Mouse (Mus musculus) embryonic facial prominence, embryonic 11.5 days (tissue): ENCODE data around the gene Phc2. TPM values are rescaled to one million over a fixed set of nuclear protein-coding genes. Genes with fewer than 3 reads are reported as not detected.
"Not testable (repeated sequence)": the region's sequence is repeated elsewhere in the genome, so short reads cannot be mapped to it uniquely, and the experiment has no call there.

Source experiments
- ATAC-seq: fragments of 200-750 bp; cut with Nextera tagmentation; replicated peaks from 2 replicates; pipeline ENCODE4 v1.8.0; 2017; ENCODE audit warnings: low read depth; ENCODE audit not compliant: insufficient number of reproducible peaks, low FRiP score, low TSS enrichment
- DNase-seq: peaks from one replicate; pipeline ENCODE4 v3.0.0-alpha.2; 2015; ENCODE audit warnings: low spot score
- H3K27ac ChIP-seq: fragments of 300-500 bp; sonication (generic); replicated peaks from 2 replicates; pipeline ENCODE4 v1.5.1; 2014; ENCODE audit warnings: mild to moderate bottlenecking, low read depth, low read length, control low read depth
- H3K27me3 ChIP-seq: fragments of 300-500 bp; sonication (generic); 2 replicates; pipeline ENCODE4 v1.6.1; 2014; ENCODE audit warnings: mild to moderate bottlenecking, low read length, moderate library complexity, mixed read lengths; ENCODE audit not compliant: control insufficient read depth, insufficient read depth
- H3K36me3 ChIP-seq: fragments of 300-500 bp; sonication (generic); replicated peaks from 2 replicates; pipeline ENCODE4 v1.6.1; 2014; ENCODE audit warnings: low read depth, mild to moderate bottlenecking, low read length, moderate library complexity, mixed read lengths; ENCODE audit not compliant: control insufficient read depth, insufficient read depth
- H3K4me1 ChIP-seq: fragments of 300-500 bp; sonication (generic); 2 replicates; pipeline ENCODE4 v1.6.1; 2014; ENCODE audit warnings: low read length, mixed read lengths; ENCODE audit not compliant: control insufficient read depth, insufficient read depth
- H3K4me2 ChIP-seq: fragments of 300-500 bp; sonication (generic); 2 replicates; pipeline ENCODE4 v1.6.1; 2014; ENCODE audit warnings: low read depth, mild to moderate bottlenecking, control low read depth, low read length, moderate library complexity
- H3K4me3 ChIP-seq: fragments of 300-500 bp; sonication (generic); 2 replicates; pipeline ENCODE4 v1.5.1; 2014; ENCODE audit warnings: low read depth, low read length, control low read depth
- H3K9ac ChIP-seq: fragments of 300-500 bp; sonication (generic); replicated peaks from 2 replicates; pipeline ENCODE4 v1.6.1; 2014; ENCODE audit warnings: mild to moderate bottlenecking, control low read depth, low read length
- H3K9me3 ChIP-seq: fragments of 300-500 bp; sonication (generic); replicated peaks from 2 replicates; pipeline ENCODE4 v1.6.1; 2016; ENCODE audit warnings: mild to moderate bottlenecking, low read length, inconsistent platforms, mixed read lengths; ENCODE audit not compliant: control insufficient read depth
- WGBS: fragments of 180-500 bp; shearing (Covaris S2); extraction: QIAGEN DNeasy Blood & Tissue Kit; methylation state at CpG from one replicate; pipeline ENCODE4 v1.1.7; 2014; 5-methylcytosine and 5-hydroxymethylcytosine counted together
- polyA plus RNA-seq: library from polyadenylated mRNA; unstranded; fragments of >200 nt; fragmentation: Nextera tagmentation; extraction: Ambion mirVana; gene quantifications from 2 replicates; pipeline ENCODE4 v1.2.1, GENCODE M21; 2014

The Phc2 gene
- polyA plus RNA-seq, 1 experiment from 2014 or later, result 68.0 TPM

DNA sequence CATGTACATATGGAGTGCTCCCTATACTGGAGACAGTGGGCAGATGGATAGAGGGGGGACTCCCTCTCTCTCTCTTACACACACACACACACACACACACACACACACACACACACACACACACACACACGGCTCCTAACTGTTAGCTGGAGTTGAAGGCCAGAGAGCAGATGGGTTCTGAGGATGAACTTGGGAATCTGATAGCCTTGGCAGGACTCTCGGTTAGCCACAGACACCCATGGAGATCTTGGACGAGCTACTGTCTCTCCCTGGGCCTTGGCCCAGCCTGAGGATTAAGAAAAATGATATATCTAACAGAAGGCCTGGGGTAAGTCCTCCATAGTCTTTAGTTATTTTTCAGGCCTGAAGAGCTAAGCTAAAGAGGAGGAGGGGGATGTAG lies 3.0 kb upstream of the Phc2 start:
- no peaks in the 10 kb centered on the region for H3K9me3 ChIP-seq
- H3K4me1 ChIP-seq, result peaks cover 6% of the 10 kb centered on the region; the same call in 1 of the 2 replicates
- no peak overlapping the region for H3K27ac ChIP-seq
- no peak for DNase-seq
- WGBS, result 58% methylated on average over 3 of the region's 3 CpGs
- ATAC-seq, result no peak
- no peaks in the 10 kb centered on the region for H3K36me3 ChIP-seq
- H3K27me3 ChIP-seq, result no peaks in the 10 kb centered on the region; the same call in 1 of the 2 replicates
- H3K4me3 ChIP-seq, result no peak overlapping the region
- H3K4me2 ChIP-seq, result no peak overlapping the region
- no peak overlapping the region for H3K9ac ChIP-seq

DNA sequence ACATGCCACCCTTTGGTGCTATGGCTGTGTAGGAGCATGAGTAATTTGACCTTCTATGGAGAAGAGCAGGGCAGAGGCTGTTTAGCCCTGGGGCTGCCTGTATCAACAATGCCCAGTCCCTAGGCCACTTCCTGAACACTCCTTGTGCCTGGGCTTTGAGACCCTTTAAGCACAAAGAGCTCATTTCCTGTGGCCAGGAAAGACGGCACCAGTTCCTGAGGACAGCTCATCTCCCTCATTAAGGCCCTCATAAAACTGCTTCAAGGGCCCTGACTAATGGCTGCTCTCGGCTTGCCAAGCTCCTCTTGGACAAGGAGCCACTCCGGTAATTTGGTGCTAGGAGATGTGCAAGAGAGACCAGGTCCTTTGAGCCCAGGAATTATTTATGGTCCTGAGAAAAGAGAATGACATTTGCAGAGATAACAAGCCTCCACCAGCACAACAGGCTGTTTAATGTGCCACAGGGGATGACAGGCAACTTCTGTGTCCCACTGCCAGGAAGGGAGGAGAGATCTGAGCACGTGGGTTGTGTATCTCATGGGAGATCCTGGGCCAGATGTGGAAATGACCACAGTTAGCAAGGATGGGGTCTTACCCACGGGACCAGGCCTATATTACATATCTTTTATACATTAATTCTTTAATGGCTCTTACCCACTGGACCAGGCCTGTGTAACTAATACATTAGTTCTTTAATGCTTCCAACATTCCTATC lies 1.8 kb upstream of the Phc2 start:
- Histone ChIP-seq H3K27ac (no peak overlapping the region), H3K9ac (no peak overlapping the region), H3K4me3 (no peak overlapping the region), H3K36me3 (no peaks in the 10 kb centered on the region), H3K9me3 (no peaks in the 10 kb centered on the region), H3K4me1 (peaks cover 4% of the 10 kb centered on the region; the same call in 1 of the 2 replicates), H3K4me2 (no peak overlapping the region), H3K27me3 (no peaks in the 10 kb centered on the region; the same call in 1 of the 2 replicates)
- DNase-seq (no peak), ATAC-seq (no peak)
- WGBS, result 43% methylated on average over 5 of the region's 5 CpGs

DNA sequence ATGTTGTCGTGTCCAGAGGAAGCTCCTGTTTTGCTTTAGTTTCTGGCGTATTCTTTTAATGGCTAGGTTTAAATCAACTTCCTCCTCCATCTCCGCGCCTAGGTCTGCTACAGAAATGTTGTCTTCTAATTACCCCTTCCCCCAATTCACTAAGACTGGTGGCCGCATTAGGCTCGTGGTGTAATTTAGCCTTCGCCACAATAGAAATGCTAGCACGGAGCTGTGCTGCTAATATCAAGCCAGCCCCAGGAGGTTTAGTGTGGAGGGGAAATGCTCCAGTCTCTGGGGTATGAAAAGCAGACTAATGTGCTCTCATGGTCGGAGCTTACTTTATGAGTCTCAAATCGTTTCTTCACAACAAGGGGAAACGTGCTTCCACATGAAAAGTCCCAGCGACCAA lies 944 bp downstream of the Phc2 start:
- Histone ChIP-seq H3K9me3 (no peaks in the 10 kb centered on the region), H3K27ac (peak overlapping the region; percentile 47; the same call in 1 of the 2 replicates), H3K4me2 (peak overlapping the region; percentile 96), H3K4me3 (peak overlapping the region; percentile 70), H3K27me3 (no peaks in the 10 kb centered on the region; the same call in 1 of the 2 replicates), H3K9ac (peak overlapping the region; percentile 76), H3K4me1 (peaks cover 4% of the 10 kb centered on the region; the same call in 1 of the 2 replicates), H3K36me3 (no peaks in the 10 kb centered on the region)
- WGBS, result 8% methylated on average over 12 of the region's 12 CpGs
- DNase-seq, result no peak
- no peak for ATAC-seq

DNA sequence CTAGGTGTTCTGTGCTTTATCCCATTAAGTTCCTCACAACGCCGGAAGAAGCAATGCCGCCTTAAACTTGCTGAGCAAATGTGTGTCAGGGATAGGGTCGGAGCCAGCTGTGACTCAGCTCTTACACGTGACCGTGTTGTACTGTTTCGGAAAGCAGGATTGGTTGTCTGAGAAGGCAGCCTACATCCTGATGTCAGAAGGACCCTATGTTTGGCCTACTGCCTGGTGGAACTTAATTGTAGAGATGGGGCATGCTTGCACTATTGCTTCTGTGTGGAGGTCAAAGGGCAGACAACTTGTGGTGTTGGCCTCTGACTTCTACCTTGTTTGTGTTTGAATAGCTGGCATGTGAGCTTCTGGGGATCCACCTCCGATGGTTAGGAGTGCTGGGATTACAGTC lies 5.7 kb downstream of the Phc2 start:
- ATAC-seq (no peak), DNase-seq (no peak)
- Histone ChIP-seq H3K36me3 (no peaks in the 10 kb centered on the region), H3K27me3 (no peaks in the 10 kb centered on the region; the same call in 1 of the 2 replicates), H3K9ac (no peak overlapping the region), H3K4me2 (no peak overlapping the region), H3K9me3 (no peaks in the 10 kb centered on the region), H3K27ac (no peak overlapping the region), H3K4me1 (peaks cover 2% of the 10 kb centered on the region; the same call in 1 of the 2 replicates), H3K4me3 (no peak overlapping the region)
- WGBS, result 86% methylated on average over 8 of the region's 8 CpGs

DNA sequence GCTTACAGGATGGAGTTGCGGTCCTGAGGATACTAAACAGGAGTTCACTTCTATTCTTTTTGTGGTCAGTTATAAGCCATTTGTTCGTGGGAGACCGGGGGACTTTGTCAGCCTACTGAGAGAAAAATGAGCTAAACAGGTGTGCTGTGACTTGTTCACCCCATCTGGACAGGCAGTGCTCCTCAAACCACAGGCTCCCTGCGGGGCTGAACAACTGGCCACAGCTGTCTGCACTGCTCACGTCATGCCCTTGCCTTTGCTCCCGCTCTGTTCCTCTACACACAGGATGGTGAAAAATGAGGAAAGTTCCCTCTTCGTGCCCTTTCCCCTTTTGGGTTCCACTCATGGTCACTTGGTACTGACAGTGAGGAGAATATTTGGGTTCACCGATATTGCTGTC lies 6.6 kb downstream of the Phc2 start:
- Histone ChIP-seq H3K4me2 (no peak overlapping the region), H3K9ac (no peak overlapping the region), H3K27ac (no peak overlapping the region), H3K4me3 (no peak overlapping the region), H3K9me3 (no peaks in the 10 kb centered on the region), H3K36me3 (no peaks in the 10 kb centered on the region), H3K4me1 (no peaks in the 10 kb centered on the region), H3K27me3 (no peaks in the 10 kb centered on the region; the same call in 1 of the 2 replicates)
- DNase-seq (no peak), ATAC-seq (no peak)
- 80% methylated on average over 8 of the region's 8 CpGs for WGBS

DNA sequence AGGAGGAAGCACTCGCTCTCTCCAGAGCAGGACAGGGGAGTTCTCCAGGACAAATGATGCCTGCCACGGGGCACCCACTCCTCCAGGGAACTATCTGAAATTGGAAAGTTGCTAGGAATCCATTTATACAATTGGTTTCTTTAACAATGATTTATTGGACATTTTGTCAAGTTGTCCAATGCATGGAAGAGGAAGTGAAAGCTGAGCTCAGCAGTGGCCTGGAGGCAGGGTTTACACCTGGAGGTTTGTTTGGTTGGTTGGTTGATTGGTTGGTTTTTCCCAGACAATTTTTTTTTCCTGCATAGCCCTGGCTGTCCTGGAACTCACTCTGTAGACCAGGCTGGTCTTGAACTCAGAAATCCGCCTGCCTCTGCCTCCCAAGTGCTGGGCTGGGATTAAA lies 9.5 kb downstream of the Phc2 start:
- ATAC-seq (no peak), DNase-seq (no peak)
- no peak overlapping the region for H3K9ac ChIP-seq
- H3K27ac ChIP-seq, result no peak overlapping the region
- no peaks in the 10 kb centered on the region for H3K36me3 ChIP-seq
- H3K9me3 ChIP-seq, result no peaks in the 10 kb centered on the region
- H3K27me3 ChIP-seq, result no peaks in the 10 kb centered on the region
- 79% methylated on average over 3 of the region's 3 CpGs for WGBS
- H3K4me2 ChIP-seq, result no peak overlapping the region
- H3K4me3 ChIP-seq, result no peak overlapping the region
- H3K4me1 ChIP-seq, result no peaks in the 10 kb centered on the region

DNA sequence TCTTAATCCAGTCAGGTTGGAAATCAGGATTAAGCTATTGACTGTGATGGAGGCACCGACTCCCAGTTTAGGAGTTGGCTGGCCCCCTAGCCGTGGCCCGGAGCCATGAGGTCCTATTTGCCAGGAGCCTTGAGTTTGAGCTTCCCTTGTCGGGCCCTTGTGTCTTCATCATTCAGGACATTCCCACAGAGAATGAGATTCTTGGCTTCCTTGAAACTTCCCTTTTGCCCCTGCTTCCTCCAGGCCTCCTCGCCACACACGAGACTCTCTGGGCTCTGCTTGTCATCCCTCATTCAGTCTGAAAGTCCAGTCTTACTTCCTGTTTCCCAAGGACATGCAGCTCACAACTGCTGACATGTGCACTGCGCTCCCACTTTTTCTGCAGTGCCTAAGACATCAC lies 11.9 kb downstream of the Phc2 start:
- 64% methylated on average over 7 of the region's 7 CpGs for WGBS
- DNase-seq, result not testable (repeated sequence)

DNA sequence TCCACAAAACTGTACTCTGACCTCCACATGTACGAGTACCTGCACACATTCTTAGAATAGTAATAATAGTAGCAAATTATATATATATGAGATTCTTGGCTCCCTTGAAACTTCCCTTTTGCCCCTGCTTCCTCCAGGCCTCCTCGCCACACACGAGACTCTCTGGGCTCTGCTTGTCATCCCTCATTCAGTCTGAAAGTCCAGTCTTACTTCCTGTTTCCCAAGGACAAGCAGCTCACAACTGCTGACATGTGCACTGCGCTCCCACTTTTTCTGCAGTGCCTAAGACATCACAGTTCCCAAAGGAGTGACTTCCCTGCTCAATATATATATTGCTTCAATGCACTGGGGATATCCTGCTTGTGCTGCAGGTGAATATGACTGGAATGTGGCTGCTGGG lies 12.7 kb downstream of the Phc2 start:
- ATAC-seq, H3K4me2 ChIP-seq, H3K9ac ChIP-seq, H3K36me3 ChIP-seq, DNase-seq, H3K4me3 ChIP-seq, H3K27me3 ChIP-seq, H3K9me3 ChIP-seq, H3K27ac ChIP-seq, H3K4me1 ChIP-seq: not testable (repeated sequence)
- 53% methylated on average over 4 of the region's 4 CpGs for WGBS

More for the DNA sequence above, 11.9 kb downstream of the Phc2 start:
- not testable (repeated sequence) for H3K9me3 ChIP-seq, H3K27ac ChIP-seq, H3K27me3 ChIP-seq, ATAC-seq, H3K36me3 ChIP-seq, H3K4me3 ChIP-seq, H3K4me2 ChIP-seq, H3K4me1 ChIP-seq, H3K9ac ChIP-seq
